Mouse (Mus musculus): ENCODE data around the gene Ttf2.
A peak's percentile ranks its signal among the peaks of the same experiment; 100 is the strongest.

Ttf2 gene

DNA sequence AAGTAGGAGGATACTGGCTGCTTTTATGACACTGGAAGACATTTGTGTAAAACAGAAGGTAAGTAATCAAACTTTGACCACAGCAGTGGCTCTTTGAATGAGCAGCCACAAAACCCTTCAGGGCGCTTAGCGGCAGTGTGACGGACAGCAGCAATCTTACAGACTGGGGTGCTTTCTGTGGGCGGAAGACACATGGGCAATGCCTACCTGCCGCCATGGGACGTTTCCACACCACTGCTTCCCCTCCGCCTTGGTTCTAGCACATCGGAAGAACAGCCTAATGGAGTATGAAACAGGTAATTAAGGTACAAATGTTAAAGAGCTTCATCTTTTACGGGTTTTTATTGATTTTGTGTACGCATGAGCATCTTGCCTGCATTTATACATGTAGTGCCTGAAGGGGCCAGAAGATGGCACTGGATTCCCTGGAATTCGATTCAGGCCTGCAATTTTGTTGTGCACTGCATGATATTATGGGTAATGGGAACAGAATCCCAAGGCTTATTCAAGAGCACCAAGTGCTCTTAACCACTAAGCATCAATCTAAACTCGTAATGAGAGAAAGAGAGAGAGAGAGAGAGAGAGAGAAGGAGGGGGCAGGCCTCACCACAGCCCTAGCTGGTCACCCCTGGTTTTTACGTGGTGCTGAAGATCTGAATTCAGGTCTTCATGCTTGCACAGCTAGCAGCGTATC lies 5.5 kb downstream of the Ttf2 start:
- peak; percentile 51 for DNase-seq

DNA sequence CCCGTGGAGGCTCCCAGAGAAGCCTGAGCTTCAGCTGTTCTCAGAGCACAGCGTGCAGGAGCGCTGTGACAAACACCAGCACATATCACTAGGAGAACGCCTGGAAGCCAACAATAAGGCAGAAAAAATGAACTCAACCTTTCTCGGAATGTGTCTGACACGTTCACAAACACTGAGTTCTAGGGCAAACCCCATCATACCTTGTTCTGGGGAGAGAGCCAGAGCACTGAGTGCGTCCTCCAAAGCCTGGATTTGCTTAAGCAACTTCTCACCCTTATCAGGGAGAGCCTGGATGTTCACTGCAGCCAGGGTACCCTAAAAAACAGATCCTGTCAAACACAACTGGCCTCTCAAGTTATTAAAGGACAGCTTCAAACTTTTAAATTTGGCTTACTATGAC lies 8.0 kb downstream of the Ttf2 start:
- no peak for DNase-seq

DNA sequence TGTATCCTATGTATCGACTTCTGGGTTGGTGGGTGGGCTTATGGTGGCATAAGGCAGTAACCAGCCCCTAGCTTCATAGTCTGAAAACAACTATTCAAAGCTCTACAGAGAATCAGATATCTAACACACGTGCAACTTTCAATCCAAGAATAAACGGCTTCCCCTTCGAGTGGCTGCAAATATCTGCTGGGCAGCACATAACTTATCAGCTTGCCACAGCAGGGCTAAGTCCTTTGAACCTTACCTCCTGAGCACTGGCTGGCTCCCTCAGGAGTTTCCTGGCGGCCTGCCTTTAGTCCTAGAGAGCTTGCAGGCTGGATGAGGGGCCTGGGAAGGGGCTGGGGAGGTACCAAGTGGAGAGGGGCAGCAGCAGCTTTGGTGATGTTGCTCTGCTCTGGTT lies 8.5 kb downstream of the Ttf2 start:
- no peak for DNase-seq

DNA sequence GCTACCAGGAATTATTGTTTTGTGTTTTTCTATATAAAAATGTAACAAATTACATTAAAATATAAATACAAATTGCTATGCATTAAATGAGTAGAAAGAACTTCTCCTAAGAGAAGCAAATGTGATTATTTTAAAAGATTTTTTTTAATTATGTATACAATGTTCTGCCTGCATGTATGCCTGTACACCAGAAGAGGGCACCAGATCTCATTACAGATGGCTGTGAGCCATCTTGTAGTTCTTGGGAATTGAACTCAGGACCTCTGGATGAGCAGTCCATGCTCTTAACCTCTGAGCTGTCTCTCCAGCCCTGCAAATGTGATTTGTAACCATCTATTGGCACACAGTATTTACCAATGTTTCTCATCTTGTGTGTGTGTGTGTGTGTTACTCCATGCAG lies 14.8 kb downstream of the Ttf2 start:
- DNase-seq, result no peak

DNA sequence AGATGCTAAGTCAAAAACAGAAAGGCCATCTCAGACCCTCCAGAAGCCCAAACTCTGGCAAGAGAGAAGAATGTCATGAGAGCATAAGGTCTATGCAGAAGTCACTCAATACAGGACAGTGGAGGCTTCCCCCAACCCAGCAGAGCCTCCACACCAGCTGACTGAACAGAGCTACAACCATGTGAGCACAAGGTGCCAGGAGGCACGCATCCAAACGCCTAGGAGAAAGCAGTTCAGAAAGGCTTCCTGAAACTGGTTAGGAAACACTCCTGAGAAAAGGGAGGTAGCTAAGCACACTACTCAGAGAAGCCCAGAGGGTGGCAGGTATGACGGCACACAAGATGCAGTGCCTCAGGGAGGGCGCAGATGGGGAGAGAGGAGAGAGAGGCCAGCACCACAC lies 17.9 kb downstream of the Ttf2 start:
- DNase-seq, result no peak

DNA sequence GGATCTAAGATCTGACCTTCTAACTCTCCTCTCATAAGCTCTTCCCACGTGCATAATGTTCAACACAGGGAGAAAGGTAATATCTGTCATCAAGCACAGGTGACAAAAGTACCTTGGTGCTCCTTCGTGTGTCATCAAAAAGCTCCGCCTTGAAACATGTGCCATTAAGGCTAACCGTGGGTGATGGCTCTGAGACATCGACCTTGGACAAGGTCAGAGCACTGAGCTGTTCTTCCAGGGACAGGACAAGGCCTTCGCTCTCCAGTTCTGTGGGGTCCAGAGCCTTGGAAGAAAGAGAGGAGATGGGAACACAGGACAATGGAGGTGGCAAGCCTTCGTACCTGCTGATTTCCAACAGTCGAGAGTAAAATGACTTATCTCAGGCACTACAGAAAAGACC lies 22.2 kb downstream of the Ttf2 start:
- no peak for DNase-seq

DNA sequence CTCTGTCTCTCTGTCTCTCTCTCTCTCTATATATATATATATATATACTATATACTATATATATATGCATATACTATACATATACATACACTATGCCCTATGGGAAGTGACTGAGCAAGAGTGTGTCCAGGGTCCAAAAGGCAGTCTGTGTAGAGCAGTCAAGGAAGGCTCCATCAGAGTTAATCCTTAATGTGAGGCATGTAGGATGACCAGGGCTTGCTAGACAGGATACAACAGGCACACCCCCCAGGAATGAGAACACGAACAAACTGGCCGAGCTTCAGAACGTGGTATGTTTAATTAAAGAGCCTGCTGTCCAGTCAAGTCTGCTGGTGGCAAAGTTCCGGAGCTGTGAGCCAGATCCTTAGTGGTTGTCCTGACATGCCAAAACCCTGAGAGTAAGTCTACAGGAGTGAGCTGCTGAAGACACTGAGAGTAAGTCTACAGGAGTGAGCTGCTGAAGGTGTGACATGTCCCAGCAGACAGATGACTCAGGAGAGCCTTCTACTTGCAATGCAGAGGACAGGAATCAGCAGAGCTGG lies 28.9 kb downstream of the Ttf2 start:
- no peak for DNase-seq

DNA sequence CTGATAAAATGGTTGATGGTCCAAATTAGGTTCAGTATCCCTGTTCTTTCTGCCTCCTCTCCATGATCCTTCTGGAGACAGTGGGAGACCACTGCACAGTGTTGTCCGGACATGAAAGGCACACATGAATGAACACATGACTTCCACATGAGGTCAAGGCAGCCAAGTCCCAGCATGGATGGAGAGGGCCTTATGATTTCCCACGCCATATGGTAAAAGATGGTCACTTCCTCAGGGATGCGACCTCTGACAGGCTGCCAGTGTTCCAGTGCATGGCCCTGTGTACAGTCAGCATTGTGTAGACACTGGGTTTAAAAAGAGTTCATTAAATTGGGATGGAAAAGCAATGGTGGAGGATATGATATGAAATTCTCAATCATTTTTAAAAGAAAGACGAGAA lies 31.3 kb downstream of the Ttf2 start:
- DNase-seq, result no peak

DNA sequence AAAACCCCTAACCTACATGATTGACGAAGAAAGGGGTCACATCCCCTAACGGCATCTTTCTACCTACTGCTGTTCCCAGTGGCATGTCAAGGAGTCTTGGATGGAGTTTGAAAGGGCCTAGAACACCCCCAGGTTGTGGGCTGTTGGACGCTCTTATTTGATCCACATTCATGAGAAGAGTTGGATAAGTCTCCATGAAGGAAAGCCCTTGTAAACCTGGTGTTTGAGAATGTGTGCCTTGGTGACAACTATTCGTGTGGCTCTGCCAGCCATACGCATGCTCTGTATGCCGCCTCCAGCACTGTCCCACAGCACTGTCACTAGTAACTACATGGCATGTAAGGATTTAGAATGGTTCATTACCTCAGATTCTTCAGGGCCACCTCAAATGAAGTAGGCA lies 33.3 kb downstream of the Ttf2 start:
- no peak for DNase-seq

DNA sequence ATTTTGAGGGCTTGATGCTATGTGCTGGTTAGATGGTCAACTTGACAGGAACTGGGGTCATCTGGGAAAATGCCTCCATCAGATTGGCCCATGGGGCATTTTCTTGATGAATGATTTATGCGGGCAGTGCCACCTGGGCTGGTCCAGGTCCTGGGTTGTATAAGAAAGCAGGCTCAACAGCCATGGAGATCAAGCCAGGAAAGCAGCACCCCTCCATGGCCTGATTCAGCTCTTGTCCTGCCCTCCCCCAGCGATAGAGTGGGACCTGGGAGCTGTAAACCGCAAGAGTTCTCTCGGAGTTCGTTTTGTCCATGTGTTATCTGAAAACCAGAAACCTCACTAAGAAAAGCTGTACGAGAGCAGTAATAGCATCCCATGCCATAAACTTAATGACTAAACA lies 33.9 kb downstream of the Ttf2 start:
- no peak for DNase-seq

DNA sequence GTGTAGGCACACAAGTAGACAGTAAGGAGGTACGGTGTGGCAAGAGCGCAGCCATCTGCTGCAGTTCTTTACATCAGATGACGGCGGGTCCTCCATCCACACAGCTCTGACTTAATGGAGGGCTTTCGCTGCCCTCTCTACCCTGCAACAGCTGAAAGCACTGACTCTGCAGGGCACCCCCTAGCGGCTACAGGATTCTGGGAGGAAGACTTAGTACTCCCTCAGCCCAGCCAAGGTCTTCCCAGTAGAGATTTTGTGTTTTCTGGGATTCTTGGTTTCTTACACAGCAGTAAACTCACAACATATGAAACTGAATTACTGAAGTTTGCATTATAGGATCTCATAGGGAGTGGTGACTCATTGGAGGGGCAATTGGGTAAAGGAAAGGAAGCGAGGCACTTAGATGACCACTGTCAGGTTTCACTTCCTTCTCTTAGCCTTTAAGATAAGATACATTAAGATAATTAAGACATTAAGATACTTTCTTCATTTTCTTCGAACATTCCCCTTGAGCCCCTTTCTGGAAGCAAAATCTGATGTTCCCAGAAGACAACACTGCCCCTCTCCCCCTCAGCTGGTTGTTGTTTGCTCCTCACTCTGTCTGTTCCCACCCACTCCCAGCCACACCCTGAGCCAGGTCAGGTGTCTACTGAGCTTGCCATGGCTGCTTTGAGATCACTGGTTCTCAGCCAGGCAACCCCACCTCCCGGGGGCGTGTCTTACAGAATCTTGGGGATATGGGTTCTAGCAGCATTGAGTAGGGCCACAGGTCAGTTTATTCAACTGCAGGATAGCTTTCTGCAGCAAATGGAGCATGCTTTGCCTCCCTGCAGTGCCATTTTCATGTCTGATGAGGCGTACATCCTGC lies 37.2 kb downstream of the Ttf2 start:
- DNase-seq, result peak; percentile 51

DNA sequence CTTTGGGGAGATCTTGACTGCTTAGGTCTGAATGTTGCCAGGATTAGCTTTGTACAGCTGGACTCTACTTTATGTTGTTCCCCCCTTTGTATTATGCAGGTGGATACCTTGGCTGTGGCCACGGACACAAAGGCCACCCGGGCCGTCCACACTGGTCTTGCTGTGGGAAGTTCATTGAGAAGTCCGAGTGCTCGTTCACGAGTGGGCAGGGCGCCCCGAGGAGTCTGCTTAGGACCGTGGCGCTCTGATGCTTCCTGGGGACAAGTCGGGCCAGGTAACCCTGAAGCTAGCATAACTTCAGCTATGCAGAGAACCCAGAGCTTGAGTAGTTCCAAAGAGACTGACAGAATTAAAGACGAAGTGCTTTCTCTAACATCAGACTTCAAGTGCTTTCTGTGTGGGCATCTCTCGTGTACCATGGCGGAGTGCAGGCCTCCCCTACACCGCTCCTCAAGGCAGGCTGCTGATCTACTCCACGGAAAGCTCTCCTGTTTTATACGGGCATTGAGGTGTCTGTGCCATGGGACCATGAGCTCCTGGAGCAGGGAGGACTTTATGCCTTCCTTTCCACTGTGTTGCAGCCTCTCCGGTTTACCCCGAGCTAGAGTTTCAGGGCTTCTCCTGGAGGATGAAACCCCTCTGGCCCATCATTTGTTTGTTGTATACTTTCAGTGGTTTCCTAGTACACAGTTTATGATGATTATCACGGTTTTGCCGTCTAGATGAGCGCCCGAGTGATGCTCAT lies 38.0 kb downstream of the Ttf2 start:
- no peak for DNase-seq

DNA sequence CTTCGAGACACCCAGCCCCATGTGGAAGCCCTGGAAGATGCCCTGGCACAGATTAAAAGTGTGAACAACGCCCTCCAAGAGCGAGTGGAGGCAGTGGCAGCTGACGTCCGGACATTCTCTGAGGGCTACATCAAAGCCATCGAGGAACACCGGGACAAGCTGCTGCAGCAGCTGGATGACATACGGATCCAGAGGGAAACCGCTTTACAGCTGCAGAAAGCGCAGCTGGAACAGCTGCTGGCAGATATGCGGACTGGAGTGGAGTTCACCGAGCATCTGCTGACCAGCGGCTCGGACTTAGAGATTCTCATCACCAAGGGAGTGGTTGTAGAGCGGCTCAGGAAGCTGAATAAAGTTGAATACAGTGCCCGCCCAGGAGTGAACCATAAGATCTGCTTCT lies 44.3 kb downstream of the Ttf2 start:
- no peak for DNase-seq

DNA sequence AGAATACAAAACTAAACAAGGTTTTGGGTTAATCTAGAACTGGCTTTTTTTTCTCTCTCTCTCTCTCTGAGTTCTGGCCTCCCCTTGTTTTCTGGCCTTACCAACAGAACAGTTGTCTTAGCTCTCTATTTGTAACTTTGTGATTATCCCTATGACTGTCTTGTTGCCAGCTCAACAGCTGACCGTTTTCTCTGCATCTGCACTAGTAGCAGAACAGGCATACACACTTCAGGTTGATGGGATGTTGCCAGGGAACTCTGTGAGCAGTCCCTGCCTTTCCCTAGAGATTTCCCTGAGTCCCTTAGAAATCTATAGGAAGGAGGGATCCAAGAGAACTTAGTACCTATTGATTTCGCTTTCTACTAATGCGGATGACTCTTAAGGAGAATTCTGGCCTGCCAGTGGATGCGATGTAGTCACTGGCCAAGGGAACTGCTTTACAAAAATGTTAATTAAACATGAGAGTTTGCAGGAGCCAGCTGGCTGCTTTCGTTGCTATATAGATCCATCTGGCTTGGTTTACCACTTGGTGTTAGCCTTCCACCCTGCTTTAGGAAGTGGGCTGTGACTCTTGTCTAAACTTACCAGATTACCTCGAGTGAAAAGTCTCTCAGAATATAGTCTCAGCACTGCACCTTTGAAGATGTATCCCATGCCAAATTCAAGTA lies 45.3 kb downstream of the Ttf2 start:
- no peak for DNase-seq

DNA sequence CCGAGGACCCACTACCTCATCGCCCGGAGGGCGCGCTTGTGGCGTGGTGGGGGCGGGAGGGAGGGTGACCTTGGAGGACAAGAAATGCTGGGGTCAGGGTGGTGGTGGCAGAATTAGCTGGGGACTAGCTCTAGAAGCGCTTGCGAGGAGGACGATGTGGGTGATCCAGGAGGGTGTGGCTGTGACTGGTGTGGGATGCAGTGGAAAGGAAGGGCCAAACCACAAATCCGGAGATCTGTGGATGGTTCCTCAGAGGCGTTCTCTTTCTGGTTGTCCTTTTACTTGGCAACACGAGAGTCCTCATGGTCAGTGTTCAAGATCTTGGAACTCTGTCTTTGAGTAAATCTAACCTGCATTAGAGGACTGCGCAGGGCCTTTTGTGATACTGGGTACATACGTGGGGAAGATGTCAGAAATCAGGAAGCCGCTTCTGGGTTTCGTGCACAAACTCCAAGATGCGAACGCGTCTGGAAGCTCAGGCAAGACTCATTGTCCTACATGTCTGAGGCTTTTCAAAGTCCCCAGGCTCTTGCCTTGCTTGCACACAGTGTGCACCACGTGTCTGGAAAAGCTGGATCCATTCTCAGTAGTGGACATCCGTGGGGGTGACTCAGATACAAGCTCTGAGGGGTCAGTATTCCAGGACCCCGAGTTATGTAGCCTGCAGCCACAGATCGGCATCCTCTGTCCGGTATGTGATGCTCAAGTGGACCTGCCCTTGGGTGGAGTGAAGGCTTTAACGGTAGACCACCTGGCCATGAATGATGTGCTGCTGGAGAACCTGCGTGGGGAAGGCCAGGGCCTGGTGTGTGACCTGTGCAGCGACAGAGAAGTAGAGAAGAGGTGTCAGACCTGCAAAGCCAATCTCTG lies 46.7 kb downstream of the Ttf2 start:
- peak; percentile 15 for DNase-seq

DNA sequence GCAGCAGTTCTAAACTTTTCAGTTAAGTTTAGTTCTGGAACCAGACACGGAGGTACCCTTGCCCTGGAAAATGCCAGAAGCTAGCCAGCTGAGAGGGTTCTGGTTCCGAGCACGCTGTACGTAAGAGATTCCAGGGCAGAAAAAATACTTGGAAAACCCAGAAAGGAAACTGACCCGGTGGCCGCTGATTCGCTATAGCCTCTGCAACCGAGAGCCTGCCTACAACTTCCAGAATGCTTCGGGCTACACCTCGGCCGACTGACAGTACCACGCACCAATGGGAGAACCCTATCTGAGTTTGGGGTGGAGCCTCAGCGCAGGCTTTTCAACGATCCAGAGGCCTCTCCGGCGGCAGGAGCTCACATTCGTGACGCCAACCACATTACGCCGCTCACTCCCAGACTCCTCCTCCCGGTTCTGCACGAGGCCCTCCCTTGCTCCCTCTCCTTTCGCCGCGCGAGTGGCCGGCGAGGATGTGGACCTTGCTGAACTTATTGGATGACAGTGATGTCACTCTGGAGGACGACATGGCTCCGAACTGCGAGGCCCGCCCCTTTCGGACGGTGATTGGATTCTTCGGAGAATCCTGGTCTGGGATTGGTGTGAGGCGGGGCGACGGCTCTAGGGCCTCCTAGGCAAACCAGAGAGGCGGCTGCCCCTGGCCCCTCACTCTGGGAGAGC lies 47.5 kb downstream of the Ttf2 start, which contains the start of gene Trim45:
TSS of gene Trim45 (plus strand) at position 378 of the 681 bp plus-strand sequence.
- DNase-seq, result peak; percentile 97

DNA sequence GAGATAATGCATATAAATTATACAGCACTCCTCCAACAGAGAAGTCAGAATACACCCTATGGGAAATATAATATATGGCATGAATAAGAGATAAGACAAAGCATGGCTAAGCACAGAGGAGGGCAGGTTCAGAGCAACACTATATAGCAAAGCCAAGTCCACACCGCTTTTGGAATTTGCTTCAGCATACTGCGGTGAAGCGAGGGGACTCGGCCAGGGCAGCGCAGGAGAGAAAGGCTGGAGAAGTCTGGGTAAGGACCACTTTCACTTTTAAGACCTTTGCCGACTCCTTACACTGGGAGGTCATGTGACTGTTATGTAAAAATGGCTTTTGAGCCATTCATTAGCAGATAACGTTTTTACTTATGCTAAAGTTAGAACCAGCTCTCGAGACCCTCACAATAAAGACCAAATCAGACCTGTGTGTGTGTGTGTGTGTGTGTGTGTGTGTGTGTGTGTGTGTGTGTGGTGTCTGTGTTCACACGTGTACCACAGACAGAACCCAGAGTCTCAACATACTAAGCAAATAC lies 48.8 kb downstream of the Ttf2 start:
- DNase-seq, result no peak

DNA sequence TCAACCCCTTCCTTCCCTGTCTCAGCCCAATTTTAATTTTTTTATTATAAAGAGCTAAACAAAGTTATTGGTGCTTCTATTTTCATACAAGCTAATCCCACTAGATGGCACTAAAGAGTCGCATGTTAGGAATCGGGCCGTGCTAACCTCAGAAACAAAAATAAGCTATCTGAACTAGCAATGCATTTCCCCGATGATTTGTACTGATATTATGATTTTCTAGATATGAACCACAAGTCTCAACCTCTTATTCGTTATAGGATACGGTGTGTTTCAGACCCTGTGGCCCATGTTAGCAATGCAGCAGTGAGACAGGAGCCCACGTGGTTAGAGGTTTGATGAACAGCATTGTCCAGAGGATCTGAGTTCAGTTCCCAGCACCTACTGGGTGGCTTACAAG lies 52.6 kb downstream of the Ttf2 start:
- DNase-seq, result peak; percentile 37

DNA sequence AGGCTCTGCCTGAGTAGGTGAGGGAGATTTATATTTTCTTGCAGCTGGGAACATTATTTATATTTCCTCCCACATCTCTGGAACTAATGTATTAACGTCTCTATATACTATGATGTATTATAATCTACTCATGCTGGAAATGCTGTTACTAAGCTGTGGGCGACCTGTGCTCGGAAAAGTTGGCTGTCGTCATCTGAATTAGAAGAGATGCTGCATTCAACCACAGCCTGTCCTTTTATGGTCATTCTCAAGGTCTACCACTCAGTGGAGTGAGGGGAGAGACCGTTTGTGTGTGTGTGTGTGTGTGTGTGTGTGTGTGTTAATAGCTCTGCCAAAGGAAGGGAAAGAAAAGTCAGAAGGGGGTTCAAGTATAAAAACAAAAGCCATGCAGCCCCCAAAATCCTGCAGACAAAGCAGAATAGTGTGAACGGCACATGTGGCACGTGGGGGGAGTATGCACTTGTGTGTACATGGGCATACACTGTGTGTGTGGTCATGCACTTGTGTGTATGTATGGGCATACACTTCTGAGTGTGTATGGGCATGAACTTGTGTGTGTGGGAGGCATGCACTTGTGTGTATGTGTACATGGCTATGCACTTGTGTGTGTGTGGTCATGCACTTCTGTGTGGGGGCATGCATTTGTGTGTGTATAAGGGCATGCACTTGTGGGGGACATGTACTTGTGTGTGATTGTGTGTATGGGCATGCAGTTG lies 57.8 kb downstream of the Ttf2 start:
- no peak for DNase-seq

DNA sequence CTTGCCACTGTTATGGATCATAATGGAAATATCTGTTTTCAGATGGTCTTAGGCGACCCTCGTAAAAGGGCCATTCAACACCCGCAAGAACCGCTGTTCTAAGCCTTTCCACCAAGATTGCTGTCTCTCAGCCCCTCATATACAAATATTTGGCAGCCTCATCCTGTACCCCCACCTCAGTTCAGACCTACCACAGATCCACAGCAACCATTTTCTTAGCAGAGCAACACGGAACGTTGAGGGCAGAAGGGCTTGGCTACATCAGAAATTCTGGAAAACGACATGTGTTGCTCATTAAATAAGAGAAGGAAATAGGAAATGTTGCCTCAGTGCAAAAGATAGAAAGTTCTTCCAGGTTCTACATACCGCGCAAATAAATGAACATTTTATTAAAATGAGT lies 58.4 kb downstream of the Ttf2 start:
- DNase-seq, result no peak
